Mouse (Mus musculus) left cerebral cortex, adult 2 months (tissue): ENCODE measurements around the gene Mup11. TPM values are rescaled to one million over a fixed set of nuclear protein-coding genes. Genes with fewer than 3 reads are reported as not detected.
"Not testable (repeated sequence)": the region's sequence is repeated elsewhere in the genome, so short reads cannot be mapped to it uniquely, and the experiment has no call there.

Experiments
- DNase-seq, 2 experiments: peaks; one replicate each; pipeline ENCODE4 v3.0.0; 2021 to 2022; ENCODE audit warnings: low spot score in 2 of 2, mixed read lengths in 1 of 2; ENCODE audit errors: extremely low spot score in 1 of 2
- H3K27ac ChIP-seq: fragments of 200-600 bp; 2 replicates; pipeline ENCODE4 v1.8.1; 2022
- H3K4me3 ChIP-seq: fragments of 200-600 bp; 2 replicates; pipeline ENCODE4 v1.8.1; 2022
- intact Hi-C: fragments of 180-260 bp; cut with DNase I; formaldehyde crosslinking; loops from one replicate; pipeline ENCODE4 v1.15.1; 2025
- long read RNA-seq, 2 experiments: library from polyadenylated mRNA; stranded (forward); transcript quantifications; one replicate each; pipeline ENCODE4 v2.0.0; 2021; ENCODE audit warnings: borderline mapping rate in 2 of 2
- total RNA-seq, 2 experiments: library from RNA; stranded (reverse); gene quantifications; 2 replicates each; pipeline ENCODE4 v1.2.3; 2021

The Mup11 gene
- not detected for total RNA-seq
- long read RNA-seq, experiment 1: 0 reads
- long read RNA-seq, experiment 2: 0 reads

DNA sequence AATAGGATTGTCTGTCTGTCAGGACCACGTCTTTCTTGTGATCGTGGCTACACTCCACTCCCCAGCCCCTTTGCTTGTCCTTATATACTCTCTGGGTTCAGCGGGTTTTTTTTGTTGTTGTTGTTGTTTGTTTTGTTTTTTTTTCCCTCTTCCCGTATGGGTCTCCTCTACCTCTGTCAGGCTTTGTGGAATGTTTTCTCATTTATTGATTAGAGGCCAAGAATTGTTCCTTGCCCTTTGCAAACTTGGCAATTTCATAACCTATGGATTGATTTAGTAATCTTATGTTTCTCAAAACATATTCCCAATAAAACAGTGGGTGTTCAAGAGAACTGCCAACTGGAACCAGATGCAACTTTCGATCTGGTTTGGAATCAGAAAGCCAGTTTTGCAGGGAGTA lies at the start of gene Mup11:
TSS of gene Mup11 (minus strand) at position 101 of the 400 bp plus-strand sequence.
- DNase-seq, H3K27ac ChIP-seq, intact Hi-C loops, H3K4me3 ChIP-seq: not testable (repeated sequence)

Other genes with a start within 250 kb of the Mup11 start
- gene Mup9, start 240.5 kb downstream of the Mup11 start, total RNA-seq: not detected
- gene Mup1, start 160.5 kb downstream of the Mup11 start, total RNA-seq: not detected
- not detected for gene Mup10, start 80.2 kb downstream of the Mup11 start, total RNA-seq
- not detected for gene Mup12, start 78.9 kb upstream of the Mup11 start, total RNA-seq
- gene Mup22, start 159.1 kb upstream of the Mup11 start, total RNA-seq: not detected